Mouse (Mus musculus) limb, embryonic 10.5 days (tissue): ENCODE measurements at regions not wholly inside any gene's neighbourhood (a gene's known extent, or its start where the extent isn't known, plus 50 kb on each side); places are given as distances from the start of the nearest gene placed in this dataset.

Source experiments
- DNase-seq: peaks from one replicate; pipeline ENCODE4 v3.0.0-alpha.2; 2017; ENCODE audit warnings: low spot score
- H3K27ac ChIP-seq: fragments of 300-500 bp; sonication (generic); 2 replicates; pipeline ENCODE4 v1.5.1; 2016; ENCODE audit warnings: mild to moderate bottlenecking
- H3K27me3 ChIP-seq: fragments of 300-500 bp; sonication (generic); 2 replicates; pipeline ENCODE4 v1.6.1; 2016; ENCODE audit warnings: low read depth, mild to moderate bottlenecking; ENCODE audit not compliant: poor library complexity, severe bottlenecking
- H3K36me3 ChIP-seq: fragments of 300-500 bp; sonication (generic); 2 replicates; pipeline ENCODE4 v1.6.1; 2016; ENCODE audit warnings: mild to moderate bottlenecking, moderate library complexity
- H3K4me1 ChIP-seq: fragments of 300-500 bp; sonication (generic); 2 replicates; pipeline ENCODE4 v1.6.1; 2016
- H3K4me3 ChIP-seq: fragments of 300-500 bp; sonication (generic); 2 replicates; pipeline ENCODE4 v1.5.1; 2016; ENCODE audit warnings: mild to moderate bottlenecking, moderate library complexity
- H3K9me3 ChIP-seq: fragments of 300-500 bp; sonication (generic); replicated peaks from 2 replicates; pipeline ENCODE4 v1.6.1; 2016; ENCODE audit warnings: mild to moderate bottlenecking
- WGBS: fragments of 180-500 bp; shearing (Covaris S2); methylation state at CpG from one replicate; pipeline ENCODE4 v1.1.7; 2016; 5-methylcytosine and 5-hydroxymethylcytosine counted together

DNA sequence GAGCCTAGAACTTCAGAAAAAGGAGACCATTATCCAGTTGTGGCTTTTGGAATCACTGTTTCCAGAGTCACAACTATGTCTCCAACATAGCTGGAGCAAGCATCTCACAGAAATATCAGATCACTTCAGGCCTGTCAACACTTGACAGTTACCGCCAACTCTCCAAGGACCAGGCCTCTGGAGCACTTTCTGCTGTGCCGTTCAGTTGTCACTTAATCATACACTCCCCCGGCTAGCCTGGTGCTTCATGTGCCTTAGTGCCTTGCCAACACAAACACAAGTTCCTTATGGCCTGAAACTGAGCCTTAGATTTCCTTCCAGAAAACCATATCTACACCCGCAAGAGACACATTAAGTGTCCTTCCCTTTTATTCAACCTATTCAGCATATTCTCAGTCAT is 421.8 kb downstream of the Meis1 start:
- Histone ChIP-seq H3K4me3 (no peak overlapping the region), H3K27me3 (no peaks in the 10 kb centered on the region), H3K36me3 (no peaks in the 10 kb centered on the region), H3K4me1 (no peaks in the 10 kb centered on the region), H3K9me3 (no peaks in the 10 kb centered on the region), H3K27ac (no peak overlapping the region)
- 84% methylated on average over 4 of the region's 4 CpGs for WGBS
- DNase-seq = no peak

DNA sequence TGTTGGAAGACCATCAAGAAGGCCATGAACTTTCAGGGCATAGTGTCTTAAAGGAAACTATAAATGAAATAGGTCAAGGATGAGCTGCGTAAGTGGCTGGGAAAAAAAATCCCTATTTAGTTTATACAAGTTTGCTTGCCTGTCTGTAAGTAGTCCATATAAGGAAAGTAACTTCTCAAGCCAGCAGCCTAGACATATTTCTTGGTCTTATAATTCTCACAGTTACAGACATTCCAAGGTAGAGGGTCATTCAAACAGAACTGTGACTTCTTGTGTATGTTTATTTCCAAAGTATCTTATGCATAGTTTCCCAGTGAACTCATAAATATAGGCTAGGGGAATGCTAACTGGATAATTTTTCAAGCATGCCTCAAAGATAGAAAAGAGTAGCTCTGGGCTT is 428.3 kb downstream of the Meis1 start:
- WGBS = 98% methylated on average over 1 of the region's 1 CpGs
- DNase-seq = no peak

DNA sequence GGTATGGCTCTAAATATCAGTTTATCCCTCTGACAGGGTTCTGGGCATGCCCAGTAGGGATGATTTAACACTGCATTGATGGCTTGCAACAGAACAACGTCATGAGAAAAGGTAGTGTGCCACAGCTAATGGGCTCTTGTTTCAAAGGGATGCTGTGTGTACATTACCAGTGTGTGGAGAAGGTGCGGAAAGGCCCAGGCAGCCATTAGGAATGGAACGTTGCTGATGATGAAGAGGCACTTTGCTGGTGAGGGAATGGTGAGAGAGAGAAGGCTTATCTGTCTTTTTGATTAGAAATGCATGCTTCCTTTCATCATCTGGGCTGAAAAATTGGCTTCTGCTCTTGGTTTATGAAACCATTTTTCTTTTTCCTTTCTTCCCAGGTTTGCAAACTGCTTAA is 432.3 kb downstream of the Meis1 start:
- Histone ChIP-seq H3K27me3 (no peaks in the 10 kb centered on the region), H3K36me3 (no peaks in the 10 kb centered on the region), H3K4me3 (no peak overlapping the region), H3K9me3 (no peaks in the 10 kb centered on the region), H3K27ac (no peak overlapping the region), H3K4me1 (peaks cover 5% of the 10 kb centered on the region; the same call in 1 of the 2 replicates)
- 47% methylated on average over 3 of the region's 3 CpGs for WGBS
- peak; percentile 48 for DNase-seq

More for the DNA sequence above, 428.3 kb downstream of the Meis1 start:
- Histone ChIP-seq H3K4me3 (no peak overlapping the region), H3K9me3 (no peaks in the 10 kb centered on the region), H3K27ac (no peak overlapping the region), H3K27me3 (no peaks in the 10 kb centered on the region), H3K36me3 (no peaks in the 10 kb centered on the region), H3K4me1 (peaks cover 5% of the 10 kb centered on the region; the same call in 1 of the 2 replicates)

DNA sequence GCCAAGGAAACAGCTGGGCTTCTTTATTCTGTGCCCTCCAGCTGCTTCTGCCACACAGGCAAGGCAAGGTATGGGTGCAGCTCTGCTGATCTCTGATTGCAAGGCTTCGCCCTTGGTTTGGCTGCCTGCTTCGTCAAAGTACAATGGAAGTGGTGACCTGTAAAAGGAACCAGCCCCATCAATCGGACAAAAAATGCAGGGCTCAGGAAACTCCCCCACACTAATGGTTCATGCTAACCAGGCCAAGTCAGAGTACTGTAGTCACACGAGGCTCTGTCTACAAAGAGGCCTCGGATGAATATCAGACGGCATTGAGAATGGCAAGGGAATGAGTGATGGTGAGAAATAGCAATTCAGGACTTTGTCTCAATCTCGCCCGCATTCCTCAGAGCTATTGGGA is 433.8 kb downstream of the Meis1 start:
- no peak overlapping the region for H3K4me3 ChIP-seq
- no peak overlapping the region for H3K27ac ChIP-seq
- 85% methylated on average over 8 of the region's 8 CpGs for WGBS
- H3K9me3 ChIP-seq = no peaks in the 10 kb centered on the region
- H3K4me1 ChIP-seq = peaks cover 5% of the 10 kb centered on the region; the same call in 1 of the 2 replicates
- H3K36me3 ChIP-seq = no peaks in the 10 kb centered on the region
- H3K27me3 ChIP-seq = no peaks in the 10 kb centered on the region
- no peak for DNase-seq

DNA sequence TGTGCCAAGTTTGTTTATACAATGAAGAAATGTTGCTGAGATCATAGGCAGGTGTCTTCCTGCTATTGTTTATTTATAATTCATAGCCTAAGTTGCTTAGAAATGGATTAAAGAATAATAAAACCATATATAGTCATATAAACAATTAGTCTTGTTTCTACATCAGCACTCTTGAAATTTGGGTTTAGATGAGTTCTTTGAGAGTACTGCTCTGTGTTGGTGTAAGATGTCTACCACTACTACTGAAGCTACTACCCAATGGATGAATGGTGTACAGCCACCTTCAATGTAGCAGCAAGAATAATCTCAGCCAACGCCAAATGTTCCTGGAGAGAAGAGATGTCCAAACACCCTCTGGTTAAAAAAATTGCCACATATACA is 436.0 kb downstream of the Meis1 start:
- 89% methylated on average over 1 of the region's 1 CpGs for WGBS
- Histone ChIP-seq H3K4me3 (no peak overlapping the region), H3K9me3 (no peaks in the 10 kb centered on the region), H3K36me3 (no peaks in the 10 kb centered on the region), H3K27me3 (no peaks in the 10 kb centered on the region), H3K4me1 (peaks cover 5% of the 10 kb centered on the region; the same call in 1 of the 2 replicates), H3K27ac (no peak overlapping the region)
- no peak for DNase-seq

DNA sequence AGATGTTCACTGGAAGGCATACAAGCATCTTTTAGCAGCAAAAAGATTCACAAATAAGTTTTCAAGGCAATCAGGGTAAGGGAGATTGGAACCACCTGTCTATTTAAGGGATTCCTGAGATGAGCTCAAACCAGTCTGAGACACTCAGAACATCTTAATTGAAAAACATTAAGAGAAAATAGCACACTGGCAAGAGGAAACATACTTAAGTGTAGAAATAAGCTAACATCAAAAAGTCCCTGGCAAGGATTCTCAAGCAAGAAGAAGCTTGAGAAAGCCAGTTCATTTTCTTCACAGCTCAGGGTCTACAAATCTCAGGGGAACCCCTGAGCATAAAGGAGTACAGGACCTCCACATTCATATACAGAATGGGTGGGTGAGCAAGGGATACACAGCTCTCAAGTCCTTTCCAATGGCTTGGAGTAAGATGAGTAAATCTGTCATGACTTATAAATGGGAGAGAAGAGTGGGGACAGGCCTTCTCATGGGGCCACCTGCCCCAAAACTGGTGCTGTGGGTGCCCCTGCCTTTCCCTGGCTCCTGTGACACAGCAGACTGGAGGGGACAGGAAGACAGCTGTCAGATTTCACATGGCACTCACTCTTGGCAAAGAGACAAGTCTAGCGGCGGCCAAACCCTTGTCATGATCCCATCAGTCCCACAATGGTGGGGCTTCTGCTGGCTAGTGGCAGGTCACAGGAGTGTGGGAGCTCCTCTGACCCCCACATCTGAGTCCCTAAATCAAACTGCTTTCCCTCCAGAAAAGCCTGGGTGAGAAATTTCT is 436.6 kb downstream of the Meis1 start:
- no peak overlapping the region for H3K4me3 ChIP-seq
- H3K9me3 ChIP-seq = no peaks in the 10 kb centered on the region
- H3K27me3 ChIP-seq = no peaks in the 10 kb centered on the region
- H3K27ac ChIP-seq = no peak overlapping the region
- 92% methylated on average over 2 of the region's 2 CpGs for WGBS
- no peak for DNase-seq
- H3K4me1 ChIP-seq = peaks cover 5% of the 10 kb centered on the region; the same call in 1 of the 2 replicates
- no peaks in the 10 kb centered on the region for H3K36me3 ChIP-seq

DNA sequence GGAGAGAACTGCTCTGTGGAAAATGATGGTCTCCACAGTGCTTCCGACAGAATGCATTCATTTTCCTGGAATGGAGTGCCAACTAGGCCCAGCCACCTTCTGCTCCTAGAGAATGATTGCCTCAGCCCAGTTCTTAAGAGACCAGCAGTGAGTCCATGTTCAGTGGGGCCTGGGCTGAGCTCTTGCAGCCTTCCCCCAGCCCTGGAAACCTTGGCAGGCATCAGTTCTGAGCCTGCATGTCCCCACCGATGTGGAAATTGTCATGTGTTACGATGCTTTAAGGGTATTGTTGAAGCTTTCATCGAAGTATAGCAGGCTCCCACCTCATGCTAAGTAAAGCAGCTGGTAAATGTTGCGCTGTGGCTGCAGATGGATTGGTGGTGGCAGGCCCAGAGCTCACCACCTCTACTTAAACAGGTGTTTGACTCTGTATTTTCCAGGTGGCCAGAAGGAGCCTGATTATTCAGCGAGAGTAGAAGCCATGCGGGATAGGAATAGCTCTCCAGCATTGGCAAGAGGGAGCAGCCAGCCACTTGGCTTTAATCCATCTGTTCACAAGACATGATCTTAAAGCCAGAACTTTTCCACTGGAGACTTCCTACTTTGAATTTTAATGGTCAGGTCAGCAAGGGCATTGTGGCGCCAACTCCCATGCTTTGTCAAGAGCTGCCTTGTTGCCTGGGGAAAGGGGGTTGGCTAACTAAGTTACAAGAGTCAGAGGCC is 437.5 kb downstream of the Meis1 start:
- no peak for DNase-seq
- H3K9me3 ChIP-seq = no peaks in the 10 kb centered on the region
- H3K27ac ChIP-seq = no peak overlapping the region
- no peaks in the 10 kb centered on the region for H3K36me3 ChIP-seq
- 92% methylated on average over 8 of the region's 8 CpGs for WGBS
- no peak overlapping the region for H3K4me3 ChIP-seq
- no peaks in the 10 kb centered on the region for H3K27me3 ChIP-seq
- peaks cover 2% of the 10 kb centered on the region; the same call in 1 of the 2 replicates for H3K4me1 ChIP-seq

DNA sequence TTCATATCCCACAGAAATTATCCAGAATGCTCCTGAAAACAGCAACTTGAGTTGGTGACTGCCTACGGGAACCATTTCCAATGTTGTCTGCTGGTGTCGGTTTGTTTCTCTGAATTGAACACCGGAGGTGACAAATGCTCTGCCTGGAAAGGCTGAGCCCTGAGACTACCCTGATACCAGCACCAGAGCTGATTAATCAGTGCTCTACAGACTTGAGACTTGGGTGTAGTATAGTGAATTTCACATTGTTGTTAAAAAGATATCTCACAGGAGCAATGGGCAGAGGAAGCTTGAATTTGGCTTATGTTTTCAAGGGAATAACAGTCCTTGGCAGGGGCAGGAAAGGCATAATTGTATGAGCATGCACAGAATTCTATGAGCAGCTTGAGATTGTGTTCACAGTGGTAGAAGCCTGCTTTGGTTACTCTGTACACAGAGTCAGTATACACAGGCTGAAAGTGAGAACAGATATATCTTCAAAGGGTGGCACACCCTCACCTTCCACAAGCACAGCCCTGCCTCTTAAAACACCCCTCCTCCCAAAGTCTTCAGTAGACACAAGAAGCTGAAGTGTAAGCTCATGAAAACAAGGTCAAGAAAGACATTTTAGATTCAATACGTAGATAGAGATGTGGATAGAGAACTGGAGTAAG is 447.1 kb downstream of the Meis1 start:
- H3K27me3 ChIP-seq = no peaks in the 10 kb centered on the region
- DNase-seq = no peak
- H3K4me3 ChIP-seq = no peak overlapping the region
- no peaks in the 10 kb centered on the region for H3K4me1 ChIP-seq
- no peak overlapping the region for H3K27ac ChIP-seq
- WGBS = 81% methylated on average over 4 of the region's 4 CpGs
- no peaks in the 10 kb centered on the region for H3K36me3 ChIP-seq
- no peaks in the 10 kb centered on the region for H3K9me3 ChIP-seq

DNA sequence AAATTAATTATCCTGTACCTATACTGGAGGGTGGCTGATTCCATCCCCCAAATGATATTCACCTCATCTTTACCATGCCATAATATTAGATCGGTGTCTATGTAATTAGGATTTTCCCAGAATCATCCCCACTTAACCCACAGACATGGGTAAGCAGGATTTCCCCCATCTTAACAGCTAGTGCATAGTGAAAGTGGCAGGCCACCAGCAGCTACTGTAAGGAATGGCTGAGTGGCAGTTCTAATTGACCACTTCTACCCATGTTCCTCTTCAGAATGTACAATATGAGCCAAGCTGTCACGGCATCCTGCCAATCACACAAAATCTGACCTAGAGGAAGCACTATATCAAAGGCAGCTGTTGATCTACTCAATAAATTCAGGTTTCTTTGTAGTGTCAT is 455.8 kb downstream of the Meis1 start:
- no peak for DNase-seq
- Histone ChIP-seq H3K36me3 (no peaks in the 10 kb centered on the region), H3K9me3 (no peaks in the 10 kb centered on the region), H3K27me3 (no peaks in the 10 kb centered on the region), H3K27ac (no peak overlapping the region), H3K4me3 (no peak overlapping the region), H3K4me1 (peaks cover 9% of the 10 kb centered on the region)
- 96% methylated on average over 2 of the region's 2 CpGs for WGBS

DNA sequence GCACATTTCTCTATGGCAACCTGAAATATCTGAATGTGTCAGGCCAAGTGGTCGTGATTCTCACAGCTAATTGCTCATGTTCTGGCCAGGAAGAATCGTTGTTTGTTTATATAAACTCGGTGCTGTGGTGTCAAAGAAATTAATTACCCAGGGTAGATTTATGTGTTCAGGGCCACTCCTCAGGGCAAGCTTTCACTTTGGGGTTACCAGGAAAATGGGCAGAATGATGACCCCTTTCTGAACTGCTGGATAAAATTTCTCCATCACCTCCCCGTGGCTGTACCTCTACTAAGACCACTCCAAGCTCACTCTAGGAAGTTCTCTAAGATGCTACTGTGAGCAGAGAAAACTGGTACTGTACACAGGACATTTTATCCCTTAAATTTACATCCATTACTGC is 460.1 kb downstream of the Meis1 start:
- Histone ChIP-seq H3K36me3 (no peaks in the 10 kb centered on the region), H3K27me3 (no peaks in the 10 kb centered on the region), H3K4me1 (peaks cover 18% of the 10 kb centered on the region), H3K4me3 (no peak overlapping the region), H3K9me3 (no peaks in the 10 kb centered on the region), H3K27ac (no peak overlapping the region)
- WGBS = 6% methylated on average over 4 of the region's 4 CpGs
- DNase-seq = no peak

DNA sequence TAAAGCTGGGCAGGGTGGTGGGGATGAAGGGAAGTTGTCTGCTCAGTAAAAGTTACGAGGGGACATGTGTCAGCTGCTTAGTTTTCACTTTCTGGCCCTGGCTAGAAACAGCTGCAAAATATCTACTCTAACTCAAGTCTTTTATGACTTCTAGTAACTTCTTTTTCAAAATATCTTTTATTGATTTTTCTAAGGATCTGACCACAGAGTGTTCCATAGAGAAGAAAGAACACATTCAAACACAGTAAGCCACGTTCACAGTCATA is 483.3 kb downstream of the Meis1 start:
- no peaks in the 10 kb centered on the region for H3K4me1 ChIP-seq
- no peaks in the 10 kb centered on the region for H3K27me3 ChIP-seq
- 83% methylated on average over 2 of the region's 2 CpGs for WGBS
- no peaks in the 10 kb centered on the region for H3K36me3 ChIP-seq
- DNase-seq = no peak
- H3K9me3 ChIP-seq = no peaks in the 10 kb centered on the region
- H3K4me3 ChIP-seq = no peak overlapping the region
- no peak overlapping the region for H3K27ac ChIP-seq

DNA sequence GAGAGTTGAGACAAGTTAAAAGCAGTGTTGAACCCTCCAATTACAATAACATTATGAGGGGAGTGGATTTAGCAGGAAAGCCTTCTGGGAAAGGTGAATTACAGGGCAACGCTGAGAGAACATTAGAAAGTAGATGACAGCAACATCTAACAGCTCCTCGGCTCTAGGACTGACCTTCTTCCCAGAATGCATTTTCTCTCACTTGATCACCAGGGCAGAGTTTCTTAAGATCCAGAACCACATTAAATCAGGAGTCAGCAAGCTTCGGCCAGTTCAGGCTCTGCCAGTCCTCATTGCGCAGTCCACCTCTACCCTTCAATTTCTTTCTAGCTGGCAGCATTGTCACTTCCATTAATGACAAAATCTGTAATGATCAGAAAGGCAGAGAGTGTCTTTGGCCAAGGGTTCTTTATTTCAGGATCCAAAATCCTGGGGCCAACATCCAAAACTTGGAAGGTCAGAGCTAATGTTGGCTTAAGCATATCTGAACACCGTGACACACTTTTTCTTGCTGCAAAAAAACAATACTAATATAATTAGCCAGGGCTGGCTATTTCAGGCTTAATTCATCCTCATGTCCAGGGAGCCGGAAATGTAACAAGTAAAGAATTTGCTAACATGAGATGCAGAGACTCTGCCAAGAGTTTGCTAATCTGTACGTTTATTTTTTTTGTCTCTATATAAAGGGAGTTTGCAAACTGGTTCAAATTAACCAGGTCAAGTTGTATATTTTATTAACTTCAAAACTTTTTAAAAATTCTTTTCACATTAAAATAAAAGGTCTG is 483.8 kb downstream of the Meis1 start:
- no peaks in the 10 kb centered on the region for H3K9me3 ChIP-seq
- H3K4me1 ChIP-seq = no peaks in the 10 kb centered on the region
- no peak for DNase-seq
- H3K4me3 ChIP-seq = no peak overlapping the region
- no peak overlapping the region for H3K27ac ChIP-seq
- no peaks in the 10 kb centered on the region for H3K27me3 ChIP-seq
- WGBS = 82% methylated on average over 7 of the region's 7 CpGs
- H3K36me3 ChIP-seq = no peaks in the 10 kb centered on the region
